Mouse (Mus musculus): ENCODE results near the gene Toporsl. TPM values are rescaled to one million over a fixed set of nuclear protein-coding genes. Genes with fewer than 3 reads are reported as not detected.

Gene Toporsl
- polyA plus RNA-seq, 1 experiment from 2014 or later: not detected

- H3K4me3 ChIP-seq: no peak overlapping the region
- no peaks in the 10 kb centered on the region for H3K27me3 ChIP-seq
- H3K36me3 ChIP-seq: no peaks in the 10 kb centered on the region
- no peaks in the 10 kb centered on the region for H3K4me1 ChIP-seq
- H3K27ac ChIP-seq: no peak overlapping the region
- 78% methylated on average over 5 of the region's 5 CpGs for WGBS
- no peak overlapping the region for H3K4me2 ChIP-seq (replicated peaks)
- H3K9ac ChIP-seq: no peak overlapping the region
- no peak for ATAC-seq (ENCODE audit: low FRiP score, low read depth)
- no peaks in the 10 kb centered on the region for H3K9me3 ChIP-seq
Observed at GRCm38 (mm10) chr4:52661311-52661710, 65.2 kb downstream of the Toporsl start.

Other genes with a start within 250 kb of the Toporsl start
- gene Smc2, start 157.0 kb upstream of the Toporsl start, polyA plus RNA-seq (2015; fragmentation: Nextera tagmentation; extraction: Ambion mirVana): 233 and 234 TPM in 2 replicates
- 1.2 and 2.7 TPM in 2 replicates for gene Vma21-ps, start 99.0 kb upstream of the Toporsl start, polyA plus RNA-seq (2015; fragmentation: Nextera tagmentation; extraction: Ambion mirVana)
- not detected in 2 replicates for gene Olfr275, start 218.3 kb downstream of the Toporsl start, polyA plus RNA-seq (2015; fragmentation: Nextera tagmentation; extraction: Ambion mirVana)